Mouse (Mus musculus): ENCODE results near the gene Sertad2.

The Sertad2 gene

DNA sequence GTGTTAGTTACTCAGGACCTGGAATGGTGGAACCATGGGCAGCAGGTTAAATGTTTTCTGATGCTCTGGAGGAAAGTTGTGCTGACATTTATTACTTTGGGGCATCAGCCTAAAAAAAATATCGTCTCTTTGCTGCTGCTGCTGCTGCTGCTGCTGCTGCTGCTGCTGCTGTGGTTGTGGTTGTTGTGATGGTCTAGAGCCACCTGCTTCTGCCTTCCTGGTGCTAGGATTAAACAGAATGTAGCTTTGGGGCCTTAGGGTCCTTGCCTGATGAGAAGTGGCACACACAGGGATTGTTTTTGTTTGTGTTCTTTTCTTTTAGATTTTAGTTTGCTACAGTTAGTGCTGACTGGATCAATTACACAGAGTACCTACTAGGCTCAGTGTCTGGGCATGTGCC, 101.1 kb downstream of the Sertad2 start:
- in situ Hi-C loops (cut with MboI, MseI), result loop anchor here (5.0 kb wide), 1 partner anchor 182 kb away; no protein-coding TSS in a partner anchor

- in situ Hi-C loops (cut with MboI, MseI), result loop anchor here (5.0 kb wide), 1 partner anchor 183 kb away; no protein-coding TSS in a partner anchor
These were observed 101.8 kb downstream of the Sertad2 start for GRCm38 (mm10) chr11:20644872-20645271.

GRCm38 (mm10) chr11:20645521-20645920, 102.5 kb downstream of the Sertad2 start:
- in situ Hi-C loops (cut with MboI, MseI), result no loop called here

GRCm38 (mm10) chr11:20646142-20646541, 103.1 kb downstream of the Sertad2 start:
- in situ Hi-C loops (cut with MboI, MseI), result no loop called here

GRCm38 (mm10) chr11:20646986-20647726, 104.1 kb downstream of the Sertad2 start:
- in situ Hi-C loops (cut with MboI, MseI), result no loop called here

DNA sequence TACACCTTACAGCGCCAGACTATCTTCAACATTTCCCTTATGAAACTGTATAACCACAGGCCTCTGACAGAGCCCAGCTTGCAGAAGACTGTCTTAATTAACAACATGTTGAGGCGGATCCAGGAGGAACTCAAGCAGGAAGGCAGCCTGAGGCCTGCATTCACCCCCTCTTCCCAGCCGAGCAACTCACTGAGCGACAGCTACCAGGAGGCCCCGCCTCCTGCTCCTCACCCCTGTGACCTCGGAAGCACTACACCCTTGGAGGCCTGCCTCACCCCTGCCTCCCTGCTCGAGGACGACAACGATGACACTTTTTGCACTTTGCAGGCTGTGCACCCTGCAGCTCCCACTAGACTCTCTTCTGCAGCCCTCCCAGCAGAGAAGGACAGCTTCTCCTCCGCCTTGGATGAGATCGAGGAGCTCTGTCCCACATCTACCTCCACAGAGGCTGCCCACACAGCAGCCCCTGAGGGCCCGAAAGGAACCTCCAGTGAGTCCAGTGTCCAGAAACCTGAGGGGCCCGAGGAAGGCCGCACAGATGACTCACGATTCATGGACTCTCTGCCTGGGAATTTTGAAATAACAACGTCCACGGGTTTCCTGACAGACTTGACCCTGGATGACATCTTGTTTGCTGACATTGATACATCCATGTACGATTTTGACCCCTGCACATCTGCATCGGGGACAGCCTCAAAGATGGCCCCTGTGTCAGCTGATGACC, 105.0 kb downstream of the Sertad2 start:
- in situ Hi-C loops (cut with MboI, MseI), result no loop called here

DNA sequence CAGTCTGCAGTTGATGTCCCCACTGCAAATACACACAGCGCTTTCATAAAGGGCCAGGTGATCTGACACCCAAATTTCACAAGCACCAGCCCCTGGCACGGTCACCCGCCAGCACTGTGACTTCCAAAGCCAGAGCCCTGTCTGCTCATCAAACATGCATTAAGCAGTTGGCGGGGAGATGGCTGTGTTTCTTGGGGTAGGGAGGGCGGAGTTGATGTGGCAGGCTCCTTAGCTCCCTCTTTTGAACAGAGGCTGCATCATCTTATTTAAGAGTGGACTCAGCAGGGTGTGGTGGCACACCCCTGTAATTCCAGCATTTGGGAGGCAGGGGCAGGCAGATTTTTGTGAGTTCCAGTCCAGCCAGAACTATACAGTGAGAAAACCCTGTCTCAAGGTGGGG, 106.4 kb downstream of the Sertad2 start:
- in situ Hi-C loops (cut with MboI, MseI), result no loop called here

GRCm38 (mm10) chr11:20650006-20650639, 107.1 kb downstream of the Sertad2 start:
- in situ Hi-C loops (cut with MboI, MseI), result no loop called here

- in situ Hi-C loops (cut with MboI, MseI), result no loop called here
These were observed 108.1 kb downstream of the Sertad2 start for GRCm38 (mm10) chr11:20651166-20651565.

GRCm38 (mm10) chr11:20655795-20656710, 113.0 kb downstream of the Sertad2 start:
- in situ Hi-C loops (cut with MboI, MseI), result no loop called here

DNA sequence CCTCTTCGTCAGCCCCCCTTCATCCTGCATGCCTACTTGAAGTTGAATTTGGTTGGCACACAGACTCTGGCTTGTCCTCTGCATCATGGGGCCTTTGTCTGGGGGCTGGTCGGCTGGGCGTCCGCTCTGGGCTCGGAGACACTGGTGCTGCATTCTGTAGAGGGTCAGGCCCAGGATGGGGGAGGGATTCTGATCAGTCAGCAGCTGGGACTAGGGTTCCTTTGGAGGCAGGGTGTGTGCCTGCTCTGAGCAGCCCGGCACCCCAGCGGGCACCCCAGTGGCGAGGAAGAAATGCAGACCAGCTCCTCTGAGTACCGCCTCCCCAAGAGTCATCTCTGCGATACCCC, 113.6 kb downstream of the Sertad2 start:
- in situ Hi-C loops (cut with MboI, MseI), result no loop called here

GRCm38 (mm10) chr11:20659094-20659493, 116.0 kb downstream of the Sertad2 start:
- in situ Hi-C loops (cut with MboI, MseI), result no loop called here

GRCm38 (mm10) chr11:20660111-20661097, 117.4 kb downstream of the Sertad2 start:
- in situ Hi-C loops (cut with MboI, MseI), result no loop called here

DNA sequence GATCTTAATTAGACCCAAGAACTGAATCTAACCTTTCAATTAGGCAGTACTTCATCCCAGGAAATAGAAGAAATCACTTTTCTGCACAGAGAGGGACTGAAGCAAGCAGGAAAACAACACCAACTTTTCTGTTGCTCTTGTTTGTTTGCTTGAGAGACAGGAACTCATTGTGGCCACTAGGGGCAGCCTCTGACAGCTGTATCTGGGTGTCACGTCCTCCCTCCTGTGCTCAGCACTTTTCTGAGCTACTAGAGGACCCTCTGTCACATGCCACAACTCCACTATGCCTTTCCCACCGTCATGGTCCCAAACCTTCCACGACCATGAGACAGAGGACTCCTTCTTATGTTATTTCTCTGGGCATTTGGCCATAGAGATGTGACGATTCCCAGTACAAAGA, 118.6 kb downstream of the Sertad2 start:
- in situ Hi-C loops (cut with MboI, MseI), result no loop called here

DNA sequence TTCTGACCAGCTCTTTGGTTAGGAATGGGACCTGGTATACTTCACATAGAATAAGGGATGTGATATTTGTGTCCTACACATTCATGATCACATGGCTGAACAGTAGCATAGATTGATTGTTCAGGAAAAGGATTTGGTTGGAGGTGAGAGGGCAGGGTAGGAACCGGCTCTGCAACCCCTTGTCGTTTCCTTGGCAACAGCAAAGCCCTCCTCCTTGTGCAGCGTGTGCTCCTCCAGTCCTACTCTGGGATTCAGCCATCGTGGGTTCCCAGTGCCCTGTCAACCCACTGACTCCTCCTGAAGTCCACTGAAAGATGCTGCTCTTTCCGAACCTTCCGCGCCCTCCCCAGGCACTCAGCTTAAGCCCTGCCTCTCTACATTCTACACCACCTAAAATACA, 119.8 kb downstream of the Sertad2 start:
- in situ Hi-C loops (cut with MboI, MseI), result no loop called here

DNA sequence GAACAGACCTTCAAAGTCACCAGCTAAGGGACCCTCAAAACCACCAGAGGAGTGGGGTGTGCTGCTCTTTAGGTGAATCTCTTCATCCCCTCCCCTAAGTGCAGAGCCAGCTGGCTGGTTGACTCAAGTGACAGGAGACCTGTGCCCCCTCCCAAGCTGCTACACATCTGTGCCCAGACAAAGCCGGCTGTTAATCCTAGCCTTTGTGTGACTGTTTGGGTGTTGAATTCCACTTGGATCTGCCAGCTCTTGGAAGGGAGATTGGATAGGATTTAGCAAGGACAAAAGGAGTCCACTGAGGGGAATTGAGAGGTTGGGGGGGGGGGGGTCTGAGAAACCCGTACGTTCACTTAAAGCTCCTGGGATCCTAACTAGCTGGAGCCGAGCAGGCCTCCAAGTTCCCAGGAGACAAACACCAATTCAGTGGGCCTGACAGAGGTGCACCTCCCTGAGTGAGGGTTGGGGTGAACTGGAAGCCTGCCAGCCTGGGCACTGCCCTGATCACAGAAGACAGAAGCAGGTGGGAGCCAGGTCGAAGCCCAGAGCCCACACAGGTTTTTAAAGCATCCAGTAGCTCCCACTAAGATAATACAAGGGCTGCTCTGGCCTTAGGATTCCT, 120.6 kb downstream of the Sertad2 start:
- in situ Hi-C loops (cut with MboI, MseI), result no loop called here

- in situ Hi-C loops (cut with MboI, MseI), result no loop called here
These were observed 121.8 kb downstream of the Sertad2 start for GRCm38 (mm10) chr11:20664878-20665277.

DNA sequence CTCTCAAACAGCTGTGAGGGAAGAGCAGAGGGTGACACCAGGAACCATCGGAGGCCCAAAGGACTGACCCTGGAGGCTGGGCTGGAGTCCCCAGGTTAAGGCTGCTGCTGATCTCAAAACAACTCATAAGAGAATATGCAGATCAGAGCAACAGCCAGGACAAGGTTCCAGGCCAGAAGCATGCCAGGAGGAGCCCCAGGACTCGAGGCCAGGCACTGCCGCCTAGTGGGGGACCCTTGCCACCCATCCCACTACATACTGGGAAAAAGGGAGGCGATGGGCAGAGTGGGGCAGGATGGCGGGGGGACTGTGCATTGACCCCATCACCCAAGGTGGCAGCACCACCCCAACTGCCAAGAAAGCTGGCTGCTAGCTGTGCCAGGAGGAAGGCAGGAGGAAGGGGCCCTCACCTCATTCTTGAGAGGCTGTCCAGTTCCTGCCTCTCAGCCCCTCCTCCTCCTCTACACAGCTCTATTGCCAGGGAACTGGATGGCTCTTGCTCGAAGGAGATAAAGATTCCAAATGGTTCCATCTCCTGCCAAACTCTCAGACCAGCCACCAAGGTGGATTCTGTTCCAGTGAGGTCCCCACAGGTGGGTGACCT, 128.8 kb downstream of the Sertad2 start:
- in situ Hi-C loops (cut with MboI, MseI), result no loop called here

DNA sequence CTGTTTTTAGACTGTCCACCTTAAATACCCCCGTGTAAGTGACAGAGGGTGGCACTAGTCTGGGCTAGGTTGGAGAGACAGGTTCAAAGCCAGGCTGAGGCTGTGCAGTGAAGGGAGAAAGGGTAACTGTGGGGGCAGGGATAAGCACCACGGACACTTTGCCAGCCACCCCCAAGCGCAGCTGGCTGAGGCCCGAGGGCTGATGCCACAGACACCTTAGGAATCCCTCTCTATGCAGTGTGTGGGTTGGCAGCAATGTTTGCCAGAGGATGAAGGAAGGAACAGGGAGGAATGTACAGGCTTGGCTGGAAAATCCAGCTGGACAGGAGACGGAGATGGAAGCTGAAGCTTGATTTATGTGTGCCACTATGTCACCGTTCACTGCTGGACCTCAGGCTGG, 129.5 kb downstream of the Sertad2 start:
- in situ Hi-C loops (cut with MboI, MseI), result no loop called here

DNA sequence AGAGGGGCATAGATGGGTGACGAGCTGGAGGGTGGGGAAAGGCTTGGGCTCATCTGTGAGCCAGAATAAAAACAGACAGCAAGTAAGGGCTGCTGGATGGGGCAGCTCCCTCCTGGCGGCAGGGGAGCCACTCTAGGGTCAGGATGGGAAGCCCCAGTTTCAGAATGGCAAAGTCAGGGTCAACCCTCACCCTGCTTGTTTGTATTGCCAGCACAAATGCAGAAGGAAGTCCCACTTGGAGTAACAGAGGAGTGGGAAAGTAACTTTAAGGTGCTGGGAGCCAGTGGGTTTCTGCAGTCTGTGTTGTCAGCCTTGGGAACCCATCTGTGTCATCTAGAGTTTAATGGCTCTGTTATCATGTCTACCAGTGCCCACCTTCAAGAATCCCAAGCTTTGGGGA, 136.3 kb downstream of the Sertad2 start:
- in situ Hi-C loops (cut with MboI, MseI), result no loop called here

Measured in T-helper 1 cell (primary cell).